Mouse (Mus musculus): ENCODE measurements around the gene Sirt7. TPM values are rescaled to one million over a fixed set of nuclear protein-coding genes. Genes with fewer than 3 reads are reported as not detected.
A peak's percentile ranks its signal among the peaks of the same experiment; 100 is the strongest.

Gene Sirt7
- polyA plus RNA-seq, 1 experiment from 2014 or later: 27.7 TPM

- Histone ChIP-seq H3K4me1 (peaks cover 45% of the 10 kb centered on the region), H3K27ac (replicated peaks) (no peak overlapping the region), H3K9me3 (no peaks in the 10 kb centered on the region), H3K27me3 (replicated peaks; ENCODE audit: low read depth, poor library complexity, severe bottlenecking) (no peaks in the 10 kb centered on the region), H3K4me3 (peak overlapping the region; percentile 19; the same call in 1 of the 2 replicates), H3K36me3 (replicated peaks) (peaks cover 45% of the 10 kb centered on the region)
- WGBS: 90% methylated on average over 3 of the region's 3 CpGs
- DNase-seq (ENCODE audit: low spot score): no peak
Observed at GRCm38 (mm10) chr11:120576365-120576981, 48.6 kb downstream of the Sirt7 start.

GRCm38 (mm10) chr11:120575940-120576339, 49.1 kb downstream of the Sirt7 start:
- peaks cover 49% of the 10 kb centered on the region for H3K4me1 ChIP-seq
- H3K27ac ChIP-seq (replicated peaks): no peak overlapping the region
- H3K36me3 ChIP-seq (replicated peaks): peaks cover 50% of the 10 kb centered on the region
- no peak for DNase-seq (ENCODE audit: low spot score)
- H3K27me3 ChIP-seq (replicated peaks; ENCODE audit: low read depth, poor library complexity, severe bottlenecking): no peaks in the 10 kb centered on the region
- no peak overlapping the region for H3K4me3 ChIP-seq
- H3K9me3 ChIP-seq: no peaks in the 10 kb centered on the region

GRCm38 (mm10) chr11:120575046-120575445, 50.0 kb downstream of the Sirt7 start:
- Histone ChIP-seq H3K27ac (replicated peaks) (no peak overlapping the region), H3K4me1 (peaks cover 48% of the 10 kb centered on the region)
- WGBS: 79% methylated on average over 2 of the region's 2 CpGs

GRCm38 (mm10) chr11:120574278-120574600, 50.8 kb downstream of the Sirt7 start:
- H3K27me3 ChIP-seq (replicated peaks; ENCODE audit: low read depth, poor library complexity, severe bottlenecking): no peaks in the 10 kb centered on the region
- H3K4me3 ChIP-seq: peak overlapping the region; percentile 64
- DNase-seq (ENCODE audit: low spot score): no peak
- 50% methylated on average over 5 of the region's 5 CpGs for WGBS
- peaks cover 56% of the 10 kb centered on the region for H3K36me3 ChIP-seq (replicated peaks)
- H3K27ac ChIP-seq (replicated peaks): peak overlapping the region; percentile 96
- peaks cover 40% of the 10 kb centered on the region for H3K4me1 ChIP-seq
- no peaks in the 10 kb centered on the region for H3K9me3 ChIP-seq

More at GRCm38 (mm10) chr11:120575046-120575445, 50.0 kb downstream of the Sirt7 start:
- Histone ChIP-seq H3K36me3 (replicated peaks) (peaks cover 56% of the 10 kb centered on the region), H3K9me3 (no peaks in the 10 kb centered on the region), H3K4me3 (peak overlapping the region; percentile 64), H3K27me3 (replicated peaks; ENCODE audit: low read depth, poor library complexity, severe bottlenecking) (no peaks in the 10 kb centered on the region)
- DNase-seq (ENCODE audit: low spot score): no peak

- peak; percentile 23 for DNase-seq (ENCODE audit: low spot score)
- no peaks in the 10 kb centered on the region for H3K27me3 ChIP-seq (replicated peaks; ENCODE audit: low read depth, poor library complexity, severe bottlenecking)
- H3K36me3 ChIP-seq (replicated peaks): peaks cover 56% of the 10 kb centered on the region
- peak overlapping the region; percentile 64 for H3K4me3 ChIP-seq
- WGBS: under 1% methylated on average over 23 of the region's 23 CpGs
- H3K27ac ChIP-seq (replicated peaks): peak overlapping the region; percentile 96
- H3K4me1 ChIP-seq: peaks cover 35% of the 10 kb centered on the region
- no peaks in the 10 kb centered on the region for H3K9me3 ChIP-seq
Observed at GRCm38 (mm10) chr11:120573585-120574277, 51.3 kb downstream of the Sirt7 start.

GRCm38 (mm10) chr11:120572752-120573584, 52.1 kb downstream of the Sirt7 start, which contains the start of gene P4hb:
P4hb (minus strand) TSS chr11:120573253.
- Histone ChIP-seq H3K27me3 (replicated peaks; ENCODE audit: low read depth, poor library complexity, severe bottlenecking) (no peaks in the 10 kb centered on the region), H3K36me3 (replicated peaks) (peaks cover 56% of the 10 kb centered on the region), H3K9me3 (no peaks in the 10 kb centered on the region), H3K4me3 (peak within 1 kb of the TSS; percentile 64), H3K4me1 (peaks cover 30% of the 10 kb centered on the region), H3K27ac (replicated peaks) (peak within 1 kb of the TSS; percentile 96)
- WGBS: under 1% methylated on average over 94 of the region's 94 CpGs
- DNase-seq (ENCODE audit: low spot score): peak; percentile 100

GRCm38 (mm10) chr11:120572417-120572751, 52.7 kb downstream of the Sirt7 start:
- under 1% methylated on average over 24 of the region's 24 CpGs for WGBS
- H3K36me3 ChIP-seq (replicated peaks): peaks cover 56% of the 10 kb centered on the region

GRCm38 (mm10) chr11:120571754-120572416, 53.2 kb downstream of the Sirt7 start:
- DNase-seq (ENCODE audit: low spot score): no peak
- no peaks in the 10 kb centered on the region for H3K27me3 ChIP-seq (replicated peaks; ENCODE audit: low read depth, poor library complexity, severe bottlenecking)
- H3K4me3 ChIP-seq: peak overlapping the region; percentile 64
- peaks cover 32% of the 10 kb centered on the region for H3K4me1 ChIP-seq
- H3K27ac ChIP-seq (replicated peaks): peak overlapping the region; percentile 96
- H3K9me3 ChIP-seq: no peaks in the 10 kb centered on the region
- WGBS: 19% methylated on average over 11 of the region's 11 CpGs
- H3K36me3 ChIP-seq (replicated peaks): peaks cover 56% of the 10 kb centered on the region

More at GRCm38 (mm10) chr11:120572417-120572751, 52.7 kb downstream of the Sirt7 start:
- no peak for DNase-seq (ENCODE audit: low spot score)
- Histone ChIP-seq H3K27ac (replicated peaks) (peak overlapping the region; percentile 96), H3K4me3 (peak overlapping the region; percentile 64), H3K27me3 (replicated peaks; ENCODE audit: low read depth, poor library complexity, severe bottlenecking) (no peaks in the 10 kb centered on the region), H3K4me1 (peaks cover 32% of the 10 kb centered on the region), H3K9me3 (no peaks in the 10 kb centered on the region)

- Histone ChIP-seq H3K4me1 (peaks cover 32% of the 10 kb centered on the region), H3K9me3 (no peaks in the 10 kb centered on the region), H3K27me3 (replicated peaks; ENCODE audit: low read depth, poor library complexity, severe bottlenecking) (no peaks in the 10 kb centered on the region), H3K36me3 (replicated peaks) (peaks cover 56% of the 10 kb centered on the region), H3K4me3 (peak overlapping the region; percentile 64), H3K27ac (replicated peaks) (peak overlapping the region; percentile 96; the same call in 1 of the 2 replicates)
- no peak for DNase-seq (ENCODE audit: low spot score)
- 83% methylated on average over 3 of the region's 3 CpGs for WGBS
Observed at GRCm38 (mm10) chr11:120571122-120571521, 53.9 kb downstream of the Sirt7 start.

Small RNA genes lying within 50 kb of the gene (microRNA-seq; reads per million reads assigned to microRNA genes)
- gene Mir6936: 1.8 reads per million

Other genes starting within 250 kb of the Sirt7 start
- 38.3 and 39.0 TPM in 2 replicates for gene Faap100, start 246.5 kb downstream of the Sirt7 start, polyA plus RNA-seq (2016; fragmentation: Nextera tagmentation; extraction: Ambion mirVana)
- gene Nploc4, start 187.5 kb downstream of the Sirt7 start, polyA plus RNA-seq (2016; fragmentation: Nextera tagmentation; extraction: Ambion mirVana): 45.3 and 51.9 TPM in 2 replicates
- 0.69 and 1.5 TPM in 2 replicates for gene Tspan10, start 182.6 kb downstream of the Sirt7 start, polyA plus RNA-seq (2016; fragmentation: Nextera tagmentation; extraction: Ambion mirVana)
- 0.44 and 0.67 TPM in 2 replicates for gene Pde6g, start 171.7 kb downstream of the Sirt7 start, polyA plus RNA-seq (2016; fragmentation: Nextera tagmentation; extraction: Ambion mirVana)
- gene Oxld1, start 167.2 kb downstream of the Sirt7 start, polyA plus RNA-seq (2016; fragmentation: Nextera tagmentation; extraction: Ambion mirVana): 8.5 and 12.8 TPM in 2 replicates
- gene Ccdc137, start 167.1 kb downstream of the Sirt7 start, polyA plus RNA-seq (2016; fragmentation: Nextera tagmentation; extraction: Ambion mirVana): 49.6 and 50.7 TPM in 2 replicates
- 55.9 and 66.9 TPM in 2 replicates for gene Arl16, start 157.6 kb downstream of the Sirt7 start, polyA plus RNA-seq (2016; fragmentation: Nextera tagmentation; extraction: Ambion mirVana)
- 206 and 216 TPM in 2 replicates for gene Mrpl12, start 140.6 kb downstream of the Sirt7 start, polyA plus RNA-seq (2016; fragmentation: Nextera tagmentation; extraction: Ambion mirVana)
- 68.6 and 69.4 TPM in 2 replicates for gene Slc25a10, start 133.4 kb downstream of the Sirt7 start, polyA plus RNA-seq (2016; fragmentation: Nextera tagmentation; extraction: Ambion mirVana)
- 0.33 and 0.62 TPM in 2 replicates for gene Gcgr, start 94.5 kb downstream of the Sirt7 start, polyA plus RNA-seq (2016; fragmentation: Nextera tagmentation; extraction: Ambion mirVana)
- 201 and 221 TPM in 2 replicates for gene Mcrip1, start 75.5 kb downstream of the Sirt7 start, polyA plus RNA-seq (2016; fragmentation: Nextera tagmentation; extraction: Ambion mirVana)
- not detected in 2 replicates for gene Ppp1r27, start 74.1 kb downstream of the Sirt7 start, polyA plus RNA-seq (2016; fragmentation: Nextera tagmentation; extraction: Ambion mirVana)
- 556 and 565 TPM in 2 replicates for gene P4hb, start 52.0 kb downstream of the Sirt7 start, polyA plus RNA-seq (2016; fragmentation: Nextera tagmentation; extraction: Ambion mirVana)
- gene Arhgdia, start 43.6 kb downstream of the Sirt7 start, polyA plus RNA-seq (2016; fragmentation: Nextera tagmentation; extraction: Ambion mirVana): 735 and 777 TPM in 2 replicates
- gene Alyref, start 26.9 kb downstream of the Sirt7 start, polyA plus RNA-seq (2016; fragmentation: Nextera tagmentation; extraction: Ambion mirVana): 620 and 640 TPM in 2 replicates
- 192 and 198 TPM in 2 replicates for gene Anapc11, start 26.8 kb downstream of the Sirt7 start, polyA plus RNA-seq (2016; fragmentation: Nextera tagmentation; extraction: Ambion mirVana)
- not detected in 2 replicates for gene Npb, start 16.8 kb downstream of the Sirt7 start, polyA plus RNA-seq (2016; fragmentation: Nextera tagmentation; extraction: Ambion mirVana)
- gene Pcyt2, start 7.3 kb downstream of the Sirt7 start, polyA plus RNA-seq (2016; fragmentation: Nextera tagmentation; extraction: Ambion mirVana): 142 and 145 TPM in 2 replicates
- gene Mafg, start 8.4 kb upstream of the Sirt7 start, polyA plus RNA-seq (2016; fragmentation: Nextera tagmentation; extraction: Ambion mirVana): 24.2 and 25.1 TPM in 2 replicates
- gene Pycr1, start 18.5 kb upstream of the Sirt7 start, polyA plus RNA-seq (2016; fragmentation: Nextera tagmentation; extraction: Ambion mirVana): 32.7 and 33.7 TPM in 2 replicates
- not detected in 2 replicates for gene Myadml2, start 22.9 kb upstream of the Sirt7 start, polyA plus RNA-seq (2016; fragmentation: Nextera tagmentation; extraction: Ambion mirVana)
- 4.4 and 4.8 TPM in 2 replicates for gene Notum, start 35.9 kb upstream of the Sirt7 start, polyA plus RNA-seq (2016; fragmentation: Nextera tagmentation; extraction: Ambion mirVana)
- gene Aspscr1, start 47.7 kb upstream of the Sirt7 start, polyA plus RNA-seq (2016; fragmentation: Nextera tagmentation; extraction: Ambion mirVana): 151 and 155 TPM in 2 replicates
- gene Cenpx, start 88.5 kb upstream of the Sirt7 start, polyA plus RNA-seq (2016; fragmentation: Nextera tagmentation; extraction: Ambion mirVana): 119 and 124 TPM in 2 replicates
- gene Lrrc45, start 88.7 kb upstream of the Sirt7 start, polyA plus RNA-seq (2016; fragmentation: Nextera tagmentation; extraction: Ambion mirVana): 56.8 and 58.9 TPM in 2 replicates
- 27.2 and 31.2 TPM in 2 replicates for gene Rac3, start 96.2 kb upstream of the Sirt7 start, polyA plus RNA-seq (2016; fragmentation: Nextera tagmentation; extraction: Ambion mirVana)
- 12.8 and 16.0 TPM in 2 replicates for gene Dcxr, start 102.0 kb upstream of the Sirt7 start, polyA plus RNA-seq (2016; fragmentation: Nextera tagmentation; extraction: Ambion mirVana)
- gene Cbr2, start 106.9 kb upstream of the Sirt7 start, polyA plus RNA-seq (2016; fragmentation: Nextera tagmentation; extraction: Ambion mirVana): 2.6 and 2.9 TPM in 2 replicates
- gene Hmga1b, start 137.6 kb upstream of the Sirt7 start, polyA plus RNA-seq (2016; fragmentation: Nextera tagmentation; extraction: Ambion mirVana): 10.5 and 11.6 TPM in 2 replicates
- 40.0 and 42.1 TPM in 2 replicates for gene Rfng, start 159.0 kb upstream of the Sirt7 start, polyA plus RNA-seq (2016; fragmentation: Nextera tagmentation; extraction: Ambion mirVana)
- gene Gps1, start 159.0 kb upstream of the Sirt7 start, polyA plus RNA-seq (2016; fragmentation: Nextera tagmentation; extraction: Ambion mirVana): 265 and 272 TPM in 2 replicates
- gene Dus1l, start 171.2 kb upstream of the Sirt7 start, polyA plus RNA-seq (2016; fragmentation: Nextera tagmentation; extraction: Ambion mirVana): 96.6 and 101 TPM in 2 replicates
- gene Fasn, start 199.3 kb upstream of the Sirt7 start, polyA plus RNA-seq (2016; fragmentation: Nextera tagmentation; extraction: Ambion mirVana): 121 and 132 TPM in 2 replicates

All from embryonic facial prominence, embryonic 10.5 days (tissue).